9 mouse cellular contexts compared by ENCODE assay signal in genomic region chr11:111893861-111894260, GRCm38 (mm10).
A peak's percentile ranks its signal among the peaks of the same experiment; 100 is the strongest.
DNase-seq lines count a peak whose midpoint lies in the region; TF ChIP-seq lines count a peak whose summit lies in the region.
"Had no signal": no experiment of that assay in that cellular context is flagged by ENCODE, and none has a peak within 500 bp of the region (broad histone marks: within the 10 kb centered on the region; RNA-seq: fewer than 3 reads in every experiment).

No protein-coding gene starts in this region.

- no peak overlapping the region for H3K4me3 ChIP-seq in lung, adult 2 months (replicated peaks; ENCODE audit: extremely low read depth, low read depth, low read length)

- 57% methylated on average over 8 of the region's 8 CpGs for WGBS in lung, adult 2 months

- TF ChIP-seq CTCF in lung, adult 2 months (IDR thresholded peaks at IDR 0.05; ENCODE audit: insufficient read depth, low read length) = no peak

- H3K4me1 ChIP-seq in lung, adult 2 months (ENCODE audit: control insufficient read depth, insufficient read depth, low read length) = no peaks in the 10 kb centered on the region

- intact Hi-C loops in left cerebral cortex, postnatal 25 days (cut with DNase I) = no loop called here

- peak; percentile 4 for DNase-seq in layer of hippocampus, adult 11-12 months (ENCODE audit: low spot score)
- DNase-seq in layer of hippocampus, postnatal 10 days (ENCODE audit: low spot score in 2 of 2) = no peak
- DNase-seq in frontal cortex, postnatal 10 days (ENCODE audit: low spot score in 2 of 2) = peak; percentile 7 to 14
- DNase-seq in left cerebral cortex, postnatal 25 days (ENCODE audit: low spot score in 2 of 2) = peak; percentile 14 to 73
- peak; percentile 50 to 55 for DNase-seq in right cerebral cortex, postnatal 10 days (ENCODE audit: low spot score in 2 of 2)
- no peak for DNase-seq in cerebellum, postnatal 4 days (ENCODE audit: low spot score in 2 of 2)
- DNase-seq in adrenal gland, postnatal 4 days (ENCODE audit: low spot score in 2 of 2) = no peak
- no peak for DNase-seq in lung, adult 2 months
- DNase-seq: heart, postnatal 14 days had no signal

- TF ChIP-seq POLR2A in lung, adult 2 months (IDR thresholded peaks at IDR 0.05; ENCODE audit: borderline replicate concordance, extremely low read depth, low read depth, low read length) = no peak

Comparison
In these comparisons a context has a peak if more than half of its experiments do, and no peak if none do; other contexts are left out.
1. DNase-seq: peak in layer of hippocampus, adult 11-12 months (single experiment), frontal cortex, postnatal 10 days (2 of 2), left cerebral cortex, postnatal 25 days (2 of 2) and right cerebral cortex, postnatal 10 days (2 of 2); none in layer of hippocampus, postnatal 10 days (0 of 2), cerebellum, postnatal 4 days (0 of 2), adrenal gland, postnatal 4 days (0 of 2) and lung, adult 2 months (single experiment).